Mouse (Mus musculus) adrenal gland, postnatal 10 days (tissue): Measurements from ENCODE around the gene Gpr55. TPM values are rescaled to one million over a fixed set of nuclear protein-coding genes. Genes with fewer than 3 reads are reported as not detected.
A peak's percentile ranks its signal among the peaks of the same experiment; 100 is the strongest.

Source experiments
- DNase-seq: peaks from one replicate; pipeline ENCODE4 v3.0.0; 2021; ENCODE audit warnings: mixed read lengths
- total RNA-seq, 2 experiments: library from RNA; stranded (reverse); gene quantifications; 2 replicates each; pipeline ENCODE4 v1.2.3; 2021

Gene Gpr55
- total RNA-seq, 2 experiments from 2014 or later = 0.85 to 1.8 TPM

- no peak for DNase-seq
Measured at GRCm38 (mm10) chr1:85957942-85958619, 2.7 kb downstream of the Gpr55 start.

- no peak for DNase-seq
Measured at GRCm38 (mm10) chr1:85957290-85957689, 3.5 kb downstream of the Gpr55 start.

- DNase-seq = no peak
Measured at GRCm38 (mm10) chr1:85955150-85955549, 5.7 kb downstream of the Gpr55 start.

- DNase-seq = no peak
Measured at GRCm38 (mm10) chr1:85949085-85949684, 11.6 kb downstream of the Gpr55 start.

- no peak for DNase-seq
Measured at GRCm38 (mm10) chr1:85942318-85942717, 18.5 kb downstream of the Gpr55 start.

DNA sequence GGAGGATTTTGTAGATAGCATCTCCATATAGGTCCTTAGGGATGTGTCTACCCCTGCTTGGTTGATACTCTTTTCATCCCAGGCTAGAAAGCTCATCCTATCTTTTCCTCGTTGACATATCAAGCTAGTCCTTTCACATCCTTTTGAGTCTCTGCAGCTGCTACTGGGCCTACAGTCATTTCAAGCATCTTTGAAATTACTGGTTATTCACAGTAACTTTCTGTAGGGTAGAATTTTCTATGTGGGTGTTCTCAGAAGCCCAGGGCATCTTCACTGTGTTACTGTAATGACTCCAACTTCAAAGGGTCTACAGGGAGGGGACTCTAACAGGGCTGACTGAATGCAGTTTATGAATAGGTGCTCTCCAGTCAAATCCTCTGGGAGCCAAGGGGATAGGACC is 23.5 kb downstream of the Gpr55 start:
- no peak for DNase-seq

- no peak for DNase-seq
Measured at GRCm38 (mm10) chr1:85936265-85936664, 24.5 kb downstream of the Gpr55 start.

DNA sequence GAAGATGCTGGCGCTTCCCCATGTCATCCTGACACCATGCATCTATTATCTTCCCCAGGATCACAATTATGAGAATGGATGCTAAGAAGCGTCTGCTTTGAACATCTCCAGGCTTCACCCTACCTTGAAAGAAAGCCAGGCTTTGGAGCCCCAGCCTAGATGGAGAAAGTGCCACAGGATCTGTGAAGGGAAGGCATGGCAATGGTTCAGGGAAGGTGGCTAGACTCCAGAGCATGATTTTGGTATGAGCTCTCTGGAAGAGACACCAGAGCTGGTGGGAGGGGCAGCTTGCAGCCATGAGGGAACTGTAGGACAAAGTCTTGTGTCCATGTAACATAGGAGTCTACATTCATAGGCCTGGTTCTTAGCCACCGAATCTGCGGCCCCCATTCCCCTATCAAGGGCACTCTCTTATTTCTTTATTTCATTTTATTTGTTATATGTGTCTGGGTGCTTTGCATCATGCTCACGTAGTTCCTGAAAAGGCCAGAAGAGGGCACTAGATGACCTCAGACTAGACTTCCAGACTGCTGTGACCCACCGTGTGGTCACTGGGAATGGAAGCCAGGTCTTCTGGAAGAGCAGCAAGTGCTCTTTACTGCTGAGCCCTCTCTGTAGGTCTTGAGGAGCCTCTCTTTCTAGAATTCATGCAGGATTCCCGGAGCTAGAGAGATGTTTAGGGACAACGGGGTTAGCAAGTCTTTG is 25.5 kb downstream of the Gpr55 start:
- DNase-seq = peak; percentile 82

GRCm38 (mm10) chr1:85934560-85934959 is 26.2 kb downstream of the Gpr55 start:
- no peak for DNase-seq

DNA sequence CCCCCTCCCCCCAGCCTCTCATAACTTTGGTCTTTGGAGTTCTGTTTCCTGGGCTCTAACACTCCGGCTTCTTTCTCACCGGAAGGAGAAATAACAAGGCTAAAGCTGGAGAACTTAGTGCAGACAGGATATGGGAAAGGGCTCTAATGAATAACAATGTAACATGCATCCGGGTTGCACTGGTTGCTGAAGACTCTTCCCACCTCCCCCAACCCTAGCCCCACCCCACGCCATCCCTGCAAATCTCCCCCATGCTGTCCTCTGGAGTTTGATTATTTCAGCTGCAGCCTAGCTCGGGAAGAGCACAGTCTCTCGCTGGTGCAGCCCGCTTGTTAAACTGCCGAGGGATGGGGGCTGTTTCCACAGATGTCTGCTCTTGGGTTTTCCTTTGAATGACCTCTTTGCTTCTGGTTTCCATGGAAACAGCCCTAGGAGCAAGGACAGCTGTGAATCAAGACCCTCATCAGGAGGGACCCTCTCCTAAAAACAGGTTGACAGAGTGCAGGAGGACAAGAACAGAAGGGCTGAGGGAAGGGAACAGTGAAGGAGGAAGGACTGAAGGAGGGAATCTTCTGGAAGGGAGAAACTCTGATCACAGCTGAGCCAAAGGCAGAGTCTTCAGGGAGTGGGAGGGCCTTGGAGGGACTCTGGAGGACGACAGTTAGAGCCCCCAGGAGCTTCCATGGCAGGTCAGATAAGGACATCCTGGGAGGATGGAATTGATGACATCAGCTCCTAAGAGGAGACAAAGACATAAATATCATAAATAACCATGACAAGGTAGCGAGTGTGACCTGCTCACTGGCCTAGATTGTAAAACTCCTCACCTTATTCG is 27.0 kb downstream of the Gpr55 start:
- no peak for DNase-seq

- DNase-seq = no peak
Measured at GRCm38 (mm10) chr1:85933226-85933625, 27.6 kb downstream of the Gpr55 start.

DNA sequence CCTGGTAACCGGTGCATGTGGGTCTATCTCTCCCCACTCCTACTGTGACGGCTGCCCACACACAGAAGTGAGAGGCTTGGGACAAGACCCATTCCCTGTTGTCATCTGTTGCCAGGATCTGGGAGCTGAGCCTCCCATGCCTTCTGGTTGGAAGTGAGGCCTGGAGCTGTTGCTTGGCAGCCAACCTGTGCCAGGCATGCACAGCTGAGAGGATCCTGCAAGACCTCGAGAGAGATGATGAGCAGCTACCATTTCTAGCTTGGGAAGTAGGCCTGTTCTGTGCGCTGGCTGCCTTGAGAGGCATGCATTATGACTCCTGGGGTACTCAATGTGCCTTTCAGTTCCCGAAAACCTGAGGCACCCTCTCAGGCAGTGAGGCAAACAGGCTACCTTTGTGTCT is 29.6 kb downstream of the Gpr55 start:
- no peak for DNase-seq

DNA sequence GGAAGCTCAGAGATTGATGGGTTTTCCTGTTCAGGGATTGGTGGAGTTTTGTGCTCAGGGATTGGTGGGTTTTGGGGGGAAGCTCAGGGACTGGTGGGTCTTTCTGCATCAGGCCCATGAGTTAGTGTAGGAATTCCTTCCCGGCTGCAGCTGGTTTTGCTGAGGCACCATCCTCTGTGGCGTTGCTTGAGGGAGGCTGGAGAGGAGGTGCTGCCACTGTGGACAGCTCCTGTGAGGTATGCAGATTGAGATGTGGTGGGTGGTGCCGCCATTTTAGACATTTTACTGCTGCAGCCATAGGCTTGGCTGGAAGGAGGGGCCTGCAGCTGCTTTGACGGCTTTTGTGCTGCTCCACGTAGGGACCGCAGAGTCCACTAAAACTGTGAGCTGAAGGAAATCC is 31.4 kb downstream of the Gpr55 start:
- no peak for DNase-seq

DNA sequence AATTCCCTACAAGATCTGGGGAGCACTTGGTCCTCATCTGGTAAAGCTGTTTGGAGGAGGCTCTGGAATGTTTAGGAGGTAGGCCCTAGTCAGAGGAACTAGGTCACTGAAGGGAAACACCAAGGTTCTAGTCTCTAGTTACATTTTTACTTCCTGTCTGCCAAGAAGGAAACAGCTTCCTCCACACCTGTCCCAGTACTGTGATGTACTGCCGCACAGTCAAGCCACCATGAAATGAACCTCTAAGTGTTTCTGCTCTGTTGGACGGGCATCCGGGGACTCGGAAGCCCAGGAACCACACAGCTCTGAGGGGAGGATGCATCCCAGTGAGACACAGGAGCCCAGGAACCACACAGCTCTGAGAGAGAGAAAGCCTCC is 32.1 kb downstream of the Gpr55 start:
- DNase-seq = no peak

- DNase-seq = no peak
Measured at GRCm38 (mm10) chr1:85928057-85928687, 32.6 kb downstream of the Gpr55 start, which contains the start of gene 4933407L21Rik. 4933407L21Rik (plus strand) TSS chr1:85928483.

GRCm38 (mm10) chr1:85925183-85925582 is 35.6 kb downstream of the Gpr55 start:
- DNase-seq = no peak

- no peak for DNase-seq
Measured at GRCm38 (mm10) chr1:85922865-85923211, 38.0 kb downstream of the Gpr55 start.

GRCm38 (mm10) chr1:85922127-85922864 is 38.5 kb downstream of the Gpr55 start:
- no peak for DNase-seq

DNA sequence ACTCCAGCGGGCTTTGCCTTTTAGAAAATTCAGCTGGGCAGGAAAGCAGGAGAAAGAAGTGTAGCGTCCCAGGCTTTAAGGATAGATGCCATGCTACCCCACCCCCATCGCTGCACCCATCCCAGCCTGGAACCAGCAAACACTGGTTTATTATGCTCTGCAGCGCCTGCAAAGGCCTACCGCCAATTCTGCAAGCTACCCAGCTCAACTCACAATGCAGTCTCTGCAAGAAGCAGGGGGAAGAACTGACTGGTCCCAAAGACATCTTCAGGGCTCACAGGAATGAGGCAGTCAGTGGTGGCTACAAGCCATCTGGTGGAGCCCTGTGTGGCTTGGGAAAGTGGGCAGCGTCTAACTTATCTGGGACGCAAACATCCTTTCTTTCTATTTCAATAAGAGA is 39.1 kb downstream of the Gpr55 start:
- no peak for DNase-seq

- DNase-seq = no peak
Measured at GRCm38 (mm10) chr1:85919621-85920020, 41.2 kb downstream of the Gpr55 start.

DNA sequence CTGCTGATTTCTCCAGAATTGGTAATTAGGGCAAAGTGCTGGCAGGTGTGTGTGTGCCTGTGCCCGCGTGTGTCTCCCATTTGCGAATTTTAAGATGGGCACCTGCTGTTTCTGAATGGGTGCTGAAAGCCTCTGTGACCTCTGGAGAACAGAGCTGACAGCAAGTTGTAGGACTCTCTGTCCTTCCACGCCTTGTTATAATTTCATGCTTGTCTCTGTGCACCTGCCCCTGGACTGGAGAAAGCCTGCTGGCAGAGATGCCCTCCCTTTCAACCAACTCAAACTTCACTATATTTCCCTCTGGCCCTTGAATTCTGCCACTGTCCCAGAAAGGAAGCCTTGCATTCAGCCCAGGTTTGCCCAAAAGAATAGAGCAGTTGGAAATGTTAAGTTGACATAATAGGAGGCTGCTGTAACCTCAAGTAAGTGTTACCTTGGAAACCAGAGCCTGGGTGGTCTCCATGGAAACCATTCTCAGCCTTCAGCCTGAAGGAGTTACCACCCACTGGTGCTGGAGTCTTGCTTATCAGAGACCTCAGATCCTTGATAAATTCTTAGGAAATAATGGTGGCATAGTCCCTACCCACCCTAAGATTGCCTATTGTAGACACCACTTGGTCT is 43.9 kb downstream of the Gpr55 start:
- no peak for DNase-seq
